In the genomic region with DNA sequence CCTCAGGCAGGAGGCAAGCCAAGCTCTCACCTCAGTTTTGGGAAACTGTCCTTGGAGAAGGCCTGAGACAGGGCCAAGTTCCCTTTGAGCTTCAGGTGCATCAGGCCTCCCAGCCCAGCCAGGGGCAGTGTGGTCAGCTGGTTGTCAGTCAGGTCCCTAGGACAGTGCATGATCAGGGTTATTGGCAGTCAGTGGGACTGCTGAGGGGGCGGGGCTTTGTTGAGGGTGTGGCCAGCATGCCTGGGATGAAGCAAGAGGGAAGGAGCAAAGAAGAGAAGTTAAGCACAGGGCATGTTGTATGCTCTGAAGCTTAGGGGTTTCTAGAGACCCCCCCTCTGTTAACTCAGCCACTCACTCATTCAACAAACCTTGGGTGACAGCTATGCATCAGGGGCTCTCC, we compare ENCODE assay signal across 11 mouse cellular contexts. TPM values are rescaled to one million over a fixed set of nuclear protein-coding genes. Genes with fewer than 3 reads are reported as not detected.
DNase-seq lines count a peak whose midpoint lies in the region; ATAC-seq and TF ChIP-seq lines count a peak whose summit lies in the region.
"Had no signal": no experiment of that assay in that cellular context is flagged by ENCODE, and none has a peak within 500 bp of the region (broad histone marks: within the 10 kb centered on the region; RNA-seq: fewer than 3 reads in every experiment).

No protein-coding gene starts in this region.

- no peak overlapping the region for H3K4me3 ChIP-seq in hindbrain, postnatal 0 days (ENCODE audit: low read length)
- no peak overlapping the region for H3K4me3 ChIP-seq in hindbrain, embryonic 12.5 days
- H3K4me3 ChIP-seq in stomach, embryonic 16.5 days (replicated peaks; ENCODE audit: low read length): no peak overlapping the region
- H3K4me3 ChIP-seq: limb, embryonic 12.5 days had no signal

- ATAC-seq in hindbrain, postnatal 0 days: no peak
- no peak for ATAC-seq in hindbrain, embryonic 12.5 days (ENCODE audit: low FRiP score)
- ATAC-seq in granulocyte monocyte progenitor cell, adult 5-6 weeks (replicated peaks; ENCODE audit: poor library complexity, severe bottlenecking): peak; percentile 69
- ATAC-seq in stomach, embryonic 16.5 days (ENCODE audit: insufficient read depth, low FRiP score): 0 out of 2 replicates have a peak, but pooled peaks have one; percentile 37

- WGBS in hindbrain, postnatal 0 days: 18% methylated on average over 1 of the region's 1 CpGs
- 33% methylated on average over 1 of the region's 1 CpGs for whole genome bisulfite sequencing in hindbrain, embryonic 12.5 days
- WGBS in stomach, embryonic 16.5 days: 31% methylated on average over 1 of the region's 1 CpGs

- H3K27ac ChIP-seq in hindbrain, postnatal 0 days: peak overlapping the region; percentile 48; the same call in 1 of the 2 replicates
- no peak overlapping the region for H3K27ac ChIP-seq in hindbrain, embryonic 12.5 days
- no peak overlapping the region for H3K27ac ChIP-seq in stomach, embryonic 16.5 days (ENCODE audit: low read length)
- H3K27ac ChIP-seq: limb, embryonic 12.5 days had no signal

- no peaks in the 10 kb centered on the region for H3K36me3 ChIP-seq in hindbrain, postnatal 0 days (ENCODE audit: insufficient read depth, low read length)
- H3K36me3 ChIP-seq in hindbrain, embryonic 12.5 days: no peaks in the 10 kb centered on the region
- H3K36me3 ChIP-seq in stomach, embryonic 16.5 days (ENCODE audit: control insufficient read depth, insufficient read depth, low read length): no peaks in the 10 kb centered on the region
- H3K36me3 ChIP-seq: limb, embryonic 12.5 days had no signal

- no peaks in the 10 kb centered on the region for H3K27me3 ChIP-seq in hindbrain, postnatal 0 days (ENCODE audit: insufficient read depth, low read length)
- H3K27me3 ChIP-seq in hindbrain, embryonic 12.5 days: peaks cover 19% of the 10 kb centered on the region; the same call in 1 of the 2 replicates
- no peaks in the 10 kb centered on the region; the same call in 1 of the 2 replicates for H3K27me3 ChIP-seq in stomach, embryonic 16.5 days (ENCODE audit: control insufficient read depth, insufficient read depth, low read length)

- no peak overlapping the region for H3K9ac ChIP-seq in hindbrain, postnatal 0 days (replicated peaks; ENCODE audit: low read length)
- no peak overlapping the region for H3K9ac ChIP-seq in hindbrain, embryonic 12.5 days
- H3K9ac ChIP-seq in stomach, embryonic 16.5 days (ENCODE audit: low read length): no peak overlapping the region
- H3K9ac ChIP-seq: limb, embryonic 12.5 days had no signal

- DNase-seq in hindbrain, postnatal 0 days (ENCODE audit: low spot score): no peak
- peak; percentile 31 for DNase-seq in ovary, postnatal 36 days (ENCODE audit: low spot score)
- no peak for DNase-seq in ovary, postnatal 10 days (ENCODE audit: low spot score)
- DNase-seq in embryo, embryonic 10.5 days (ENCODE audit: low spot score): no peak
- DNase-seq: heart, postnatal 10 days; right cerebral cortex, postnatal 4 days; thymus, adult 18-20 months had no signal

- H3K4me1 ChIP-seq in hindbrain, postnatal 0 days (ENCODE audit: insufficient read depth, low read length): no peaks in the 10 kb centered on the region; the same call in 1 of the 2 replicates
- H3K4me1 ChIP-seq in hindbrain, embryonic 12.5 days: peaks cover 14% of the 10 kb centered on the region
- no peaks in the 10 kb centered on the region for H3K4me1 ChIP-seq in stomach, embryonic 16.5 days (ENCODE audit: control insufficient read depth, insufficient read depth, low read length)

- TF ChIP-seq CTCF in hindbrain, postnatal 0 days (IDR thresholded peaks at IDR 0.05; ENCODE audit: low read depth): no peak

- H3K4me2 ChIP-seq in hindbrain, postnatal 0 days (ENCODE audit: low read depth, low read length): no peak overlapping the region
- no peak overlapping the region for H3K4me2 ChIP-seq in hindbrain, embryonic 12.5 days (replicated peaks)
- H3K4me2 ChIP-seq in stomach, embryonic 16.5 days (ENCODE audit: low read depth, low read length): no peak overlapping the region
- H3K4me2 ChIP-seq: limb, embryonic 12.5 days had no signal

- no peaks in the 10 kb centered on the region for H3K9me3 ChIP-seq in hindbrain, postnatal 0 days (ENCODE audit: low read length)
- H3K9me3 ChIP-seq in hindbrain, embryonic 12.5 days (replicated peaks): no peaks in the 10 kb centered on the region
- no peaks in the 10 kb centered on the region for H3K9me3 ChIP-seq in stomach, embryonic 16.5 days (replicated peaks; ENCODE audit: control insufficient read depth, low read length)
- H3K9me3 ChIP-seq: limb, embryonic 12.5 days had no signal

RNA-seq across cellular contexts. Expression of a gene that starts 33.6 kb away (rescaled TPM):
- 4.5 and 5.3 TPM in 2 replicates for total RNA-seq in hindbrain, postnatal 0 days (2014; rRNA removed)
- 9.7 and 10.2 TPM in 2 replicates for polyA plus RNA-seq in hindbrain, postnatal 0 days (2015; fragmentation: Nextera tagmentation; extraction: Ambion mirVana)
- 26.6 and 30.8 TPM in 2 replicates for polyA plus RNA-seq in hindbrain, embryonic 12.5 days (2016; fragmentation: Nextera tagmentation; extraction: Ambion mirVana)
- 36.6 and 46.7 TPM in 2 replicates for total RNA-seq in granulocyte monocyte progenitor cell, adult 5-6 weeks (2014; fragmentation: Nextera tagmentation)
- total RNA-seq in granulocyte monocyte progenitor cell, adult 5-6 weeks (2017): 12.2 and 14.9 TPM in 2 replicates
- polyA plus RNA-seq in stomach, embryonic 16.5 days (2015; fragmentation: Nextera tagmentation; extraction: Ambion mirVana): 27.8 and 33.2 TPM in 2 replicates

RNA-seq across cellular contexts. Expression of a gene that starts 40.2 kb away (rescaled TPM):
- 26.6 and 36.6 TPM in 2 replicates for total RNA-seq in hindbrain, postnatal 0 days (2014; rRNA removed)
- 12.5 and 12.9 TPM in 2 replicates for polyA plus RNA-seq in hindbrain, postnatal 0 days (2015; fragmentation: Nextera tagmentation; extraction: Ambion mirVana)
- 12.7 and 13.2 TPM in 2 replicates for polyA plus RNA-seq in hindbrain, embryonic 12.5 days (2016; fragmentation: Nextera tagmentation; extraction: Ambion mirVana)
- total RNA-seq in granulocyte monocyte progenitor cell, adult 5-6 weeks (2014; fragmentation: Nextera tagmentation): 2.8 and 6.2 TPM in 2 replicates
- 6.1 and 6.3 TPM in 2 replicates for total RNA-seq in granulocyte monocyte progenitor cell, adult 5-6 weeks (2017)
- polyA plus RNA-seq in stomach, embryonic 16.5 days (2015; fragmentation: Nextera tagmentation; extraction: Ambion mirVana): 24.5 and 28.9 TPM in 2 replicates

Comparison
In these comparisons a context has a peak if more than half of its experiments do, and no peak if none do; other contexts are left out.
1. ATAC-seq: peak in granulocyte monocyte progenitor cell, adult 5-6 weeks (single experiment) and stomach, embryonic 16.5 days (single experiment); none in hindbrain, postnatal 0 days (single experiment) and hindbrain, embryonic 12.5 days (single experiment).